7 mouse cellular contexts compared by ENCODE assay signal in the genomic region with DNA sequence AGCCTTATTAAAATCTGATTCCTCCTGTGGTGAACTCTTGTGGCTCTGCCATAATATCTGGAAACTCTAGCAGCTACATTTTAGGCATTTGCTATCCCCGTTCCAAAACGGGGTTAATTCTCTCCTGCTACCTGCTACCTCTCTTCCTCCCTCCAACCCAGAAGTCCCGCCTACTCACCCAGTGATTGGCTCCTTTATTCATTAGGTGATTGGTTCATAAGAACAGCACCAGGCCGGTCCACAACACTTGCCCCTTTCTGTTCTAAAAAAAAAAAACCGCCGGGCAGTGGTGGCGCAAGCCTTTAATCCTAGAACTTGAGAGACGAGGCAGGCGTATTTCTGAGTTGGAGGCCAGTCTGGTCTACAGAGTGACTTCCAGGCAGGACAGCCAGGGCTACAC. TPM values are rescaled to one million over a fixed set of nuclear protein-coding genes. Genes with fewer than 3 reads are reported as not detected.
A peak's percentile ranks its signal among the peaks of the same experiment; 100 is the strongest.
DNase-seq lines count a peak whose midpoint lies in the region; ATAC-seq lines count a peak whose summit lies in the region.

No protein-coding gene starts in this region.

- H3K9me3 ChIP-seq in heart, embryonic 16.5 days (replicated peaks; ENCODE audit: control insufficient read depth, low read length), result no peaks in the 10 kb centered on the region
- no peaks in the 10 kb centered on the region for H3K9me3 ChIP-seq in limb, embryonic 13.5 days

- no peak for ATAC-seq in heart, embryonic 16.5 days (replicated peaks; ENCODE audit: extremely low read depth, insufficient read depth, low FRiP score)
- ATAC-seq in limb, embryonic 13.5 days (ENCODE audit: low FRiP score, low read depth), result no peak

- no peaks in the 10 kb centered on the region for H3K36me3 ChIP-seq in heart, embryonic 16.5 days (ENCODE audit: control insufficient read depth, insufficient read depth)
- no peaks in the 10 kb centered on the region for H3K36me3 ChIP-seq in limb, embryonic 13.5 days

- peak; percentile 87 for DNase-seq in 416B (ENCODE audit: low read depth)
- peak; percentile 68 for DNase-seq in CD4-positive helper T cell, adult 2 months (ENCODE audit: low read depth, low spot score)
- DNase-seq in retina, embryonic 14.5 days (ENCODE audit: low spot score), result peak; percentile 4
- DNase-seq in ovary, adult 18-20 months (ENCODE audit: low spot score), result no peak
- no peak for DNase-seq in left cerebral cortex, postnatal 36 days (ENCODE audit: low spot score in 2 of 2)

- peak overlapping the region; percentile 19 for H3K4me3 ChIP-seq in heart, embryonic 16.5 days (ENCODE audit: low read length)
- no peak overlapping the region for H3K4me3 ChIP-seq in limb, embryonic 13.5 days

- H3K9ac ChIP-seq in heart, embryonic 16.5 days (ENCODE audit: low read length), result peak overlapping the region; percentile 21; the same call in 1 of the 2 replicates
- H3K9ac ChIP-seq in limb, embryonic 13.5 days, result no peak overlapping the region

- intact Hi-C loops in left cerebral cortex, postnatal 36 days (cut with DNase I), result no loop called here

- no peaks in the 10 kb centered on the region for H3K27me3 ChIP-seq in heart, embryonic 16.5 days (ENCODE audit: control insufficient read depth, insufficient read depth, low read length)
- no peaks in the 10 kb centered on the region for H3K27me3 ChIP-seq in limb, embryonic 13.5 days

- no peaks in the 10 kb centered on the region for H3K4me1 ChIP-seq in heart, embryonic 16.5 days (ENCODE audit: control insufficient read depth, insufficient read depth, low read length)
- H3K4me1 ChIP-seq in limb, embryonic 13.5 days, result no peaks in the 10 kb centered on the region

- peak overlapping the region; percentile 46 for H3K4me2 ChIP-seq in heart, embryonic 16.5 days (ENCODE audit: low read depth, low read length)
- H3K4me2 ChIP-seq in limb, embryonic 13.5 days (replicated peaks), result peak overlapping the region; percentile 17; the same call in 1 of the 2 replicates

- H3K27ac ChIP-seq in heart, embryonic 16.5 days (ENCODE audit: low read length), result no peak overlapping the region
- no peak overlapping the region for H3K27ac ChIP-seq in limb, embryonic 13.5 days

- 12% methylated on average over 9 of the region's 9 CpGs for WGBS in heart, embryonic 16.5 days
- WGBS in limb, embryonic 13.5 days, result 10% methylated on average over 9 of the region's 9 CpGs

RNA-seq across cellular contexts. Expression of gene Oscar, which starts 20.8 kb away (rescaled TPM):
- 0.27 TPM in 1 of 2 replicates, not detected in the other for polyA plus RNA-seq in heart, embryonic 16.5 days (2015; fragmentation: Nextera tagmentation; extraction: Ambion mirVana)
- 0.08 and 0.14 TPM in 2 replicates for polyA plus RNA-seq in limb, embryonic 13.5 days (2015; fragmentation: Nextera tagmentation; extraction: Ambion mirVana)
- total RNA-seq in left cerebral cortex, postnatal 36 days (2021), result 1 to 10 TPM in 1 of 2 experiments, under 1 TPM in 1; 0.84 to 1.3 TPM

RNA-seq across cellular contexts. Expression of gene Ndufa3, which starts 22.0 kb away (rescaled TPM):
- 644 and 753 TPM in 2 replicates for polyA plus RNA-seq in heart, embryonic 16.5 days (2015; fragmentation: Nextera tagmentation; extraction: Ambion mirVana)
- 435 and 440 TPM in 2 replicates for polyA plus RNA-seq in limb, embryonic 13.5 days (2015; fragmentation: Nextera tagmentation; extraction: Ambion mirVana)
- total RNA-seq in left cerebral cortex, postnatal 36 days (2021), result 100 to 1,000 TPM; 483 to 557 TPM

RNA-seq across cellular contexts. Expression of gene Tfpt, which starts 34.6 kb away (rescaled TPM):
- polyA plus RNA-seq in heart, embryonic 16.5 days (2015; fragmentation: Nextera tagmentation; extraction: Ambion mirVana), result 15.6 and 17.0 TPM in 2 replicates
- polyA plus RNA-seq in limb, embryonic 13.5 days (2015; fragmentation: Nextera tagmentation; extraction: Ambion mirVana), result 29.5 and 29.8 TPM in 2 replicates
- total RNA-seq in left cerebral cortex, postnatal 36 days (2021), result 10 to 100 TPM; 39.7 to 47.8 TPM

RNA-seq across cellular contexts. Expression of gene Prpf31, which starts 34.6 kb away (rescaled TPM):
- 60.8 and 62.2 TPM in 2 replicates for polyA plus RNA-seq in heart, embryonic 16.5 days (2015; fragmentation: Nextera tagmentation; extraction: Ambion mirVana)
- 121 and 124 TPM in 2 replicates for polyA plus RNA-seq in limb, embryonic 13.5 days (2015; fragmentation: Nextera tagmentation; extraction: Ambion mirVana)
- total RNA-seq in left cerebral cortex, postnatal 36 days (2021), result 10 to 100 TPM; 49.8 to 51.9 TPM

RNA-seq across cellular contexts. Expression of gene Cnot3, which starts 49.9 kb away (rescaled TPM):
- polyA plus RNA-seq in heart, embryonic 16.5 days (2015; fragmentation: Nextera tagmentation; extraction: Ambion mirVana), result 29.9 and 32.9 TPM in 2 replicates
- 63.7 and 66.8 TPM in 2 replicates for polyA plus RNA-seq in limb, embryonic 13.5 days (2015; fragmentation: Nextera tagmentation; extraction: Ambion mirVana)
- total RNA-seq in left cerebral cortex, postnatal 36 days (2021), result 10 to 100 TPM; 48.1 to 58.9 TPM

Comparison
In these comparisons a context has a peak if more than half of its experiments do, and no peak if none do; other contexts are left out.
1. DNase-seq: peak in 416B (single experiment), CD4-positive helper T cell, adult 2 months (single experiment) and retina, embryonic 14.5 days (single experiment); none in ovary, adult 18-20 months (single experiment) and left cerebral cortex, postnatal 36 days (0 of 2).